ENCODE assay signal across 20 mouse cellular contexts in genomic region chr9:104331301-104331700, GRCm38 (mm10). TPM values are rescaled to one million over a fixed set of nuclear protein-coding genes. Genes with fewer than 3 reads are reported as not detected.
DNase-seq lines count a peak whose midpoint lies in the region; ATAC-seq lines count a peak whose summit lies in the region.
"Had no signal": no experiment of that assay in that cellular context is flagged by ENCODE, and none has a peak within 500 bp of the region (broad histone marks: within the 10 kb centered on the region; RNA-seq: fewer than 3 reads in every experiment).

No protein-coding gene starts in this region.

- H3K4me3 ChIP-seq in forebrain, embryonic 13.5 days = no peak overlapping the region
- H3K4me3 ChIP-seq: gastrocnemius, adult 2 months; heart, embryonic 15.5 days; hindbrain, embryonic 10.5 days; limb, embryonic 10.5 days had no signal

- no peak overlapping the region for H3K27ac ChIP-seq in forebrain, embryonic 13.5 days
- H3K27ac ChIP-seq: gastrocnemius, adult 2 months; heart, embryonic 15.5 days; hindbrain, embryonic 10.5 days; limb, embryonic 10.5 days; liver, embryonic 14.5 days had no signal

- H3K9me3 ChIP-seq in forebrain, embryonic 13.5 days (replicated peaks) = no peaks in the 10 kb centered on the region
- H3K9me3 ChIP-seq: heart, embryonic 15.5 days; hindbrain, embryonic 10.5 days; limb, embryonic 10.5 days had no signal

- 89% methylated on average over 5 of the region's 5 CpGs for WGBS in forebrain, embryonic 13.5 days

- H3K4me1 ChIP-seq in forebrain, embryonic 13.5 days = no peaks in the 10 kb centered on the region
- H3K4me1 ChIP-seq: heart, embryonic 15.5 days; hindbrain, embryonic 10.5 days; limb, embryonic 10.5 days had no signal

- DNase-seq in adrenal gland, adult 2 months = peak; percentile 18
- DNase-seq in adrenal gland, postnatal 25 days = no peak
- peak; percentile 53 for DNase-seq in naive thymus-derived CD4-positive, alpha-beta T cell, adult 2 months (ENCODE audit: low read depth)
- DNase-seq in thymus, postnatal 25 days = peak; percentile 35
- DNase-seq in cerebellum, postnatal 25 days = no peak
- no peak for DNase-seq in heart, adult 8-10 months (ENCODE audit: low spot score)
- DNase-seq: cerebellum, adult 11 months; gastrocnemius, adult 2 months; heart, adult 18-20 months; right cerebral cortex, postnatal 25 days had no signal

- no peaks in the 10 kb centered on the region for H3K27me3 ChIP-seq in forebrain, embryonic 13.5 days
- H3K27me3 ChIP-seq: heart, embryonic 15.5 days had no signal

- peak; percentile 59 for ATAC-seq in activated CD4-positive, CD25-positive, alpha-beta regulatory T cell, adult 4 months
- no peak for ATAC-seq in forebrain, embryonic 13.5 days
- ATAC-seq: forebrain, embryonic 16.5 days; intestine, embryonic 16.5 days; lung, postnatal 0 days; Patski had no signal

- H3K36me3 ChIP-seq in forebrain, embryonic 13.5 days (ENCODE audit: poor library complexity, severe bottlenecking) = no peaks in the 10 kb centered on the region
- H3K36me3 ChIP-seq: heart, embryonic 15.5 days; hindbrain, embryonic 10.5 days; limb, embryonic 10.5 days had no signal

- H3K9ac ChIP-seq in forebrain, embryonic 13.5 days = no peak overlapping the region
- H3K9ac ChIP-seq: heart, embryonic 15.5 days; liver, embryonic 14.5 days had no signal

- no peak overlapping the region for H3K4me2 ChIP-seq in forebrain, embryonic 13.5 days
- H3K4me2 ChIP-seq: heart, embryonic 15.5 days had no signal

RNA-seq across cellular contexts. Expression of gene Acpp, which starts 6.2 kb away (rescaled TPM):
- total RNA-seq in adrenal gland, adult 2 months (2021) = 10 to 100 TPM in 1 of 2 experiments, under 1 TPM in 1; 0.55 to 18.2 TPM
- 9.6 and 16.8 TPM in 2 replicates for polyA plus RNA-seq in adrenal gland, adult 2 months (2012; rRNA removed)
- total RNA-seq in adrenal gland, postnatal 25 days (2021) = 18.1 and 32.5 TPM in 2 replicates
- polyA plus RNA-seq in activated CD4-positive, CD25-positive, alpha-beta regulatory T cell, adult 4 months (2017; shearing (Covaris generic)) = 1 to 10 TPM; 1.7 to 3.7 TPM
- under 1 TPM in 1 of 4 experiments, not detected in 3; 0.17 TPM for total RNA-seq in heart, adult 8-10 months (2022)
- 0.14 TPM in 1 of 2 replicates, not detected in the other for polyA plus RNA-seq in forebrain, embryonic 13.5 days (2015; fragmentation: Nextera tagmentation; extraction: Ambion mirVana)
- total RNA-seq: gastrocnemius, adult 2 months had no signal
- polyA plus RNA-seq: Patski had no signal

Comparison
In these comparisons a context has a peak if more than half of its experiments do, and no peak if none do; other contexts are left out.
1. DNase-seq: peak in adrenal gland, adult 2 months (single experiment), naive thymus-derived CD4-positive, alpha-beta T cell, adult 2 months (single experiment) and thymus, postnatal 25 days (single experiment); none in adrenal gland, postnatal 25 days (single experiment), cerebellum, postnatal 25 days (0 of 2) and heart, adult 8-10 months (single experiment).